Mouse (Mus musculus) C2C12 (cell line): ENCODE results near the gene Shpk.

Source experiments
- CEBPB ChIP-seq: IDR thresholded peaks from one replicate; pipeline ENCODE4 v1.6.1; 2011; ENCODE audit warnings: low read depth, mild to moderate bottlenecking, control low read depth, moderate library complexity
- CTCF ChIP-seq: IDR thresholded peaks from one replicate; pipeline ENCODE4 v1.5.1; 2011; ENCODE audit not compliant: control insufficient read depth, insufficient read depth, insufficient read length
- FOSL1 ChIP-seq: IDR thresholded peaks from one replicate; pipeline ENCODE4 v1.8.0; 2011; ENCODE audit warnings: mild to moderate bottlenecking, low read length; ENCODE audit not compliant: poor library complexity, insufficient read depth, severe bottlenecking
- MAX ChIP-seq: IDR thresholded peaks from one replicate; pipeline ENCODE4 v1.6.1; 2011; ENCODE audit warnings: mild to moderate bottlenecking, control low read depth
- MYOD1 ChIP-seq: IDR thresholded peaks from one replicate; pipeline ENCODE4 v1.6.1; 2011; ENCODE audit warnings: low read depth; ENCODE audit not compliant: control insufficient read depth, insufficient read length
- MYOG ChIP-seq: IDR thresholded peaks from one replicate; pipeline ENCODE4 v1.6.1; 2011; ENCODE audit not compliant: control insufficient read depth, insufficient read length; ENCODE audit errors: extremely low read depth
- USF1 ChIP-seq: IDR thresholded peaks from one replicate; pipeline ENCODE4 v1.6.1; 2011; ENCODE audit warnings: low read depth, mild to moderate bottlenecking, control low read depth, moderate library complexity

DNA sequence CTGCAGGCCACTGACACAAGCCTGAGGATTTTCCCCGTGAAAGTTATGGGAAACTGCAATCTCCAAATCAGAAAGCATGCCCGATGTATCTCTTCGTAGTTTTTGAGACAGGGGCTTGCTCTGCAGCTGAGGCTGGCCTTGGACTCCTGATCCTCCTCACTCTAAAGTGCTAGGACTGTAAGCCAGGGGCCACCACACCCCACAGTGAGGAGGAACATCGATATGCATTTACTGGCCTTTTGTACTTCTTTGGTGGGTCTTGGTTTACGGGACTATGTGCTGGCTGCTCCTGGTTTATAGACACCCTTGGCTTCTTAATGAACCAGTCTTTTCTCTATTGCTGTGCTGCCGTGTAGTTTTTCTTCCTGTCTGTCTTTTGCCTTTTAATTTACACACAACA is 42.9 kb downstream of the Shpk start:
- TF ChIP-seq CTCF (no peak), USF1 (no peak), CEBPB (no peak), MYOG (no peak), MYOD1 (no peak), MAX (no peak), FOSL1 (no peak)
